Mouse (Mus musculus): ENCODE data around the gene Zgrf1. TPM values are rescaled to one million over a fixed set of nuclear protein-coding genes. Genes with fewer than 3 reads are reported as not detected.

The Zgrf1 gene
- polyA plus RNA-seq, 1 experiment from 2014 or later, result 8.9 TPM

DNA sequence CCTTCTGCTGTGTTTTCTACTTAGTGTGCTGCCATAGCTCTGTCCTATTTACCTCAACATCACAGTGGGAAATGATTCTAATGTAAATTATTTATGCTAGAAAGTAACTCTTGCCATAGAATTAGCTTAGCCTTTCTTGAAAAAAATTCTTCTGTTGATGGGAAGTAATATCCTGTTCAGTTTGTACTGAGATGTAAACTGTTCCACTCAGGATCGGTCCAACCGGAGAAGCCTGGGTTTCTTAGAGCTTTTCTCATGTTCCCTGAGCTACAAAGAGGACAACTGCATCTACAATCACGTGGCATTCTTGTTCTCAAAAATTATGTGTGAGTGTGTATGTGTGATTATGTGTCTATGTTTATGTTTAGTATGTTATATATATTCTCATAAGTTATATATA is 24.1 kb upstream of the Zgrf1 start:
- no peak overlapping the region for H3K9ac ChIP-seq
- no peaks in the 10 kb centered on the region for H3K9me3 ChIP-seq (replicated peaks)
- no peak overlapping the region for H3K4me3 ChIP-seq
- ATAC-seq, result no peak
- WGBS (ENCODE audit: insufficient replicate concordance), result 81% methylated on average over 3 of the region's 3 CpGs
- H3K27ac ChIP-seq, result no peak overlapping the region
- H3K36me3 ChIP-seq, result no peaks in the 10 kb centered on the region
- no peaks in the 10 kb centered on the region for H3K4me1 ChIP-seq
- H3K27me3 ChIP-seq (replicated peaks), result no peaks in the 10 kb centered on the region
- no peak overlapping the region for H3K4me2 ChIP-seq

DNA sequence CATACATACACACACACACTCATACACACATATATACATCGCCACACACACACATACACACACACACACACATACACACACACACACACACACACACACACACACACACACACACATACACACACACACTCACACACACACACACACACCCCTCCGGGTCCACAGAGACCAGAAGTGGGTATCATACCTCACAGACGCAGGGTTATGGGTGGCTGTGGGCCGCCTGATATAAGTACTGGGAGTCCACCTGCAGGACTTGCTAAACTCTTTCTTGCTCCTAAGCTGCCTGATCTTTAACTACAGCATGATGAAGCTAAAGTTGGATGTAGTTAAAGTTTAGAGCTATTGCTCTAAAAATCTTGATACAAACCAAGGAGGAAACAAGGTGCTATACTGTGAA is 23.5 kb upstream of the Zgrf1 start:
- Histone ChIP-seq H3K36me3 (no peaks in the 10 kb centered on the region), H3K9ac (no peak overlapping the region), H3K4me2 (no peak overlapping the region), H3K27ac (no peak overlapping the region), H3K4me3 (no peak overlapping the region), H3K9me3 (replicated peaks) (no peaks in the 10 kb centered on the region), H3K4me1 (no peaks in the 10 kb centered on the region), H3K27me3 (replicated peaks) (no peaks in the 10 kb centered on the region)
- WGBS (ENCODE audit: insufficient replicate concordance), result 70% methylated on average over 4 of the region's 4 CpGs
- no peak for ATAC-seq

- H3K27ac ChIP-seq, result no peak overlapping the region
- H3K9me3 ChIP-seq (replicated peaks), result no peaks in the 10 kb centered on the region
- no peaks in the 10 kb centered on the region for H3K36me3 ChIP-seq
- H3K4me1 ChIP-seq, result no peaks in the 10 kb centered on the region
- no peaks in the 10 kb centered on the region for H3K27me3 ChIP-seq (replicated peaks)
- no peak for ATAC-seq
- no peak overlapping the region for H3K9ac ChIP-seq
- WGBS (ENCODE audit: insufficient replicate concordance), result 30% methylated on average over 4 of the region's 4 CpGs
- no peak overlapping the region for H3K4me2 ChIP-seq
- H3K4me3 ChIP-seq, result no peak overlapping the region
Observed at GRCm38 (mm10) chr3:127530293-127530692, 23.0 kb upstream of the Zgrf1 start.

- no peak overlapping the region for H3K4me2 ChIP-seq
- ATAC-seq, result no peak
- no peak overlapping the region for H3K4me3 ChIP-seq
- no peaks in the 10 kb centered on the region for H3K27me3 ChIP-seq (replicated peaks)
- H3K9me3 ChIP-seq (replicated peaks), result no peaks in the 10 kb centered on the region
- H3K36me3 ChIP-seq, result peaks cover 68% of the 10 kb centered on the region
- no peak overlapping the region for H3K9ac ChIP-seq
- no peaks in the 10 kb centered on the region for H3K4me1 ChIP-seq
- WGBS (ENCODE audit: insufficient replicate concordance), result 79% methylated on average over 6 of the region's 6 CpGs
- no peak overlapping the region for H3K27ac ChIP-seq
Observed at GRCm38 (mm10) chr3:127539193-127539592, 14.1 kb upstream of the Zgrf1 start.

- Histone ChIP-seq H3K36me3 (peaks cover 74% of the 10 kb centered on the region), H3K27me3 (replicated peaks) (no peaks in the 10 kb centered on the region), H3K27ac (no peak overlapping the region), H3K9me3 (replicated peaks) (no peaks in the 10 kb centered on the region), H3K4me3 (no peak overlapping the region), H3K9ac (no peak overlapping the region), H3K4me2 (no peak overlapping the region), H3K4me1 (0 out of 2 replicates have a peak, but pooled peaks cover 9% of the 10 kb centered on the region)
- no peak for ATAC-seq
- 78% methylated on average over 4 of the region's 4 CpGs for WGBS (ENCODE audit: insufficient replicate concordance)
Observed at GRCm38 (mm10) chr3:127543976-127544375, 9.3 kb upstream of the Zgrf1 start.

- WGBS (ENCODE audit: insufficient replicate concordance), result 67% methylated on average over 5 of the region's 5 CpGs
- no peak overlapping the region for H3K27ac ChIP-seq
- H3K27me3 ChIP-seq (replicated peaks), result no peaks in the 10 kb centered on the region
- H3K4me2 ChIP-seq, result no peak overlapping the region
- peaks cover 69% of the 10 kb centered on the region for H3K36me3 ChIP-seq
- no peak overlapping the region for H3K4me3 ChIP-seq
- no peak for ATAC-seq
- 0 out of 2 replicates have a peak, but pooled peaks cover 9% of the 10 kb centered on the region for H3K4me1 ChIP-seq
- H3K9me3 ChIP-seq (replicated peaks), result no peaks in the 10 kb centered on the region
- H3K9ac ChIP-seq, result no peak overlapping the region
Observed at GRCm38 (mm10) chr3:127544610-127545121, 8.6 kb upstream of the Zgrf1 start.

GRCm38 (mm10) chr3:127547882-127548281 is 5.4 kb upstream of the Zgrf1 start:
- H3K4me3 ChIP-seq, result no peak overlapping the region
- H3K27ac ChIP-seq, result no peak overlapping the region
- H3K36me3 ChIP-seq, result peaks cover 44% of the 10 kb centered on the region
- 43% methylated on average over 5 of the region's 5 CpGs for WGBS (ENCODE audit: insufficient replicate concordance)
- H3K9ac ChIP-seq, result no peak overlapping the region
- ATAC-seq, result no peak
- H3K27me3 ChIP-seq (replicated peaks), result no peaks in the 10 kb centered on the region
- no peak overlapping the region for H3K4me2 ChIP-seq
- H3K9me3 ChIP-seq (replicated peaks), result no peaks in the 10 kb centered on the region
- H3K4me1 ChIP-seq, result peaks cover 18% of the 10 kb centered on the region

- H3K4me3 ChIP-seq, result peak overlapping the region; percentile 87
Observed at GRCm38 (mm10) chr3:127552434-127552972, 786 bp upstream of the Zgrf1 start.

GRCm38 (mm10) chr3:127553720-127554043 is 393 bp downstream of the Zgrf1 start:
- 0% methylated on average over 4 of the region's 4 CpGs for WGBS (ENCODE audit: insufficient replicate concordance)
- peak overlapping the region; percentile 70 for H3K27ac ChIP-seq
- 0 out of 2 replicates have a peak, but pooled peaks have one; percentile 0 for ATAC-seq

More at GRCm38 (mm10) chr3:127552434-127552972, 786 bp upstream of the Zgrf1 start:
- H3K27me3 ChIP-seq (replicated peaks), result no peaks in the 10 kb centered on the region
- 6% methylated on average over 9 of the region's 13 CpGs for WGBS (ENCODE audit: insufficient replicate concordance)
- no peaks in the 10 kb centered on the region for H3K9me3 ChIP-seq (replicated peaks)
- H3K4me2 ChIP-seq, result peak overlapping the region; percentile 79
- peak overlapping the region; percentile 81 for H3K9ac ChIP-seq
- H3K36me3 ChIP-seq, result peaks cover 23% of the 10 kb centered on the region
- peaks cover 33% of the 10 kb centered on the region for H3K4me1 ChIP-seq
- H3K27ac ChIP-seq, result peak overlapping the region; percentile 86
- ATAC-seq, result no peak

DNA sequence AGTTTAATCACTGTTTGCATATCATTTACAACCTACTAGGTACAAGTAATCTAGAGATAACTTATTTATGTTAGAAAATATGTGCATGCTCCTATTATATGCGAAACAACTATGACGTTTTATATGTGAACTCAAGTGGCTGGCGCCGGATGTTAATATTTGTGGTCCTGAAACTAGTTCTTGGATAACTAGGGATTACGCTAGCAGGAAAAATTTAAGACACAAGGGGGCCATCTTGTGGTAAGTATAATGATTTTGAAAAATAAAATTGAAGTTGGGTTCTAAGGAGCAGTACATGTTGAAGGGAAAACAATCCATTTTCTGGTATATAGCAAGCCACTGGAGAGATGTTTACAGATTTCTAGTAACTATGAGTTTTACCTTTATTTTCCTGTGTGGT is 1.4 kb downstream of the Zgrf1 start:
- H3K4me1 ChIP-seq, result peaks cover 24% of the 10 kb centered on the region
- peak overlapping the region; percentile 87 for H3K4me3 ChIP-seq
- H3K27me3 ChIP-seq (replicated peaks), result no peaks in the 10 kb centered on the region
- H3K27ac ChIP-seq, result no peak overlapping the region
- peak overlapping the region; percentile 81 for H3K9ac ChIP-seq
- H3K36me3 ChIP-seq, result peaks cover 42% of the 10 kb centered on the region
- 67% methylated on average over 5 of the region's 5 CpGs for WGBS (ENCODE audit: insufficient replicate concordance)
- H3K4me2 ChIP-seq, result peak overlapping the region; percentile 79
- no peak for ATAC-seq
- H3K9me3 ChIP-seq (replicated peaks), result no peaks in the 10 kb centered on the region

More at GRCm38 (mm10) chr3:127553720-127554043, 393 bp downstream of the Zgrf1 start:
- peaks cover 34% of the 10 kb centered on the region for H3K36me3 ChIP-seq
- H3K9me3 ChIP-seq (replicated peaks), result no peaks in the 10 kb centered on the region
- peak overlapping the region; percentile 87 for H3K4me3 ChIP-seq
- H3K4me1 ChIP-seq, result peaks cover 28% of the 10 kb centered on the region
- H3K9ac ChIP-seq, result peak overlapping the region; percentile 81
- H3K27me3 ChIP-seq (replicated peaks), result no peaks in the 10 kb centered on the region
- peak overlapping the region; percentile 79 for H3K4me2 ChIP-seq

- Histone ChIP-seq H3K4me3 (no peak overlapping the region), H3K4me2 (no peak overlapping the region), H3K9me3 (replicated peaks) (no peaks in the 10 kb centered on the region), H3K9ac (no peak overlapping the region), H3K27ac (no peak overlapping the region), H3K27me3 (replicated peaks) (no peaks in the 10 kb centered on the region), H3K36me3 (peaks cover 71% of the 10 kb centered on the region), H3K4me1 (peaks cover 22% of the 10 kb centered on the region)
- ATAC-seq, result no peak
Observed at GRCm38 (mm10) chr3:127558201-127558600, 4.9 kb downstream of the Zgrf1 start.

DNA sequence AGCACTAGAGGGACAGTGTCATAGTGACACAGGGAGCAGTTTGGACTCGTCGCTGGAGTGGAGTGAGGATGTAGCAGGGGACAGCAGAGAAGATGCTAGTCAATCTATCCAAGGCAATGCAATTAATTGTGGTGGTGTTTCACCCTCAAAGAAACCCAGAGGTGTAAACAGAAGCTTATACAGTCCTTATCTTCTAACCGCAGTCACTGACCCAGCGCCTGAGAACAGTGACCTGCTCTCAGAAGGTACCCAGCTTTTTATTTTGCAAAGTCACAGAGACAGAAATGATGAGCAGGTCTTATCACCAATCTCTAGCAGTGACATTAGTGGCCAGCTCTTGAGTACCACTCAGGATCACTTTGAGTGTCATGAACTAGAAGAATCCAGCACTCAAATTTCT is 9.7 kb downstream of the Zgrf1 start:
- Histone ChIP-seq H3K9ac (no peak overlapping the region), H3K9me3 (replicated peaks) (no peaks in the 10 kb centered on the region), H3K36me3 (peaks cover 83% of the 10 kb centered on the region), H3K27me3 (replicated peaks) (no peaks in the 10 kb centered on the region), H3K4me2 (no peak overlapping the region), H3K4me3 (no peak overlapping the region), H3K27ac (no peak overlapping the region), H3K4me1 (peaks cover 7% of the 10 kb centered on the region)
- 56% methylated on average over 4 of the region's 4 CpGs for WGBS (ENCODE audit: insufficient replicate concordance)
- ATAC-seq, result no peak

- ATAC-seq, result 0 out of 2 replicates have a peak, but pooled peaks have one; percentile 44
- Histone ChIP-seq H3K27ac (no peak overlapping the region), H3K9me3 (replicated peaks) (no peaks in the 10 kb centered on the region), H3K36me3 (peaks cover 86% of the 10 kb centered on the region), H3K4me1 (peaks cover 7% of the 10 kb centered on the region), H3K4me3 (no peak overlapping the region), H3K27me3 (replicated peaks) (no peaks in the 10 kb centered on the region), H3K4me2 (no peak overlapping the region), H3K9ac (no peak overlapping the region)
- 75% methylated on average over 3 of the region's 3 CpGs for WGBS (ENCODE audit: insufficient replicate concordance)
Observed at GRCm38 (mm10) chr3:127565129-127565528, 11.8 kb downstream of the Zgrf1 start.

All from liver, embryonic 12.5 days (tissue).